Comparison of ENCODE assay signal across 27 mouse cellular contexts in genomic region chr11:64542335-64542734, GRCm38 (mm10).
DNase-seq lines count a peak whose midpoint lies in the region; ATAC-seq lines count a peak whose summit lies in the region.
"Had no signal": no experiment of that assay in that cellular context is flagged by ENCODE, and none has a peak within 500 bp of the region (broad histone marks: within the 10 kb centered on the region; RNA-seq: fewer than 3 reads in every experiment).

No protein-coding gene starts in this region.

- ATAC-seq in intestine, embryonic 16.5 days = peak; percentile 98
- peak; percentile 51; the same call in 1 of the 2 replicates for ATAC-seq in liver, embryonic 11.5 days (replicated peaks; ENCODE audit: low FRiP score)
- peak; percentile 56 for ATAC-seq in stomach, embryonic 14.5 days (ENCODE audit: insufficient number of reproducible peaks, insufficient read depth, low FRiP score, low read depth)
- ATAC-seq in hindbrain, embryonic 14.5 days (ENCODE audit: low FRiP score) = no peak
- ATAC-seq in megakaryocyte progenitor cell, adult 5-6 weeks (replicated peaks; ENCODE audit: poor library complexity) = no peak
- ATAC-seq: forebrain, embryonic 16.5 days; inflammation-experienced regulatory T-cells, adult 6 months; midbrain, embryonic 13.5 days had no signal

- peaks cover 19% of the 10 kb centered on the region for H3K27me3 ChIP-seq in embryonic facial prominence, embryonic 10.5 days (replicated peaks; ENCODE audit: low read depth, poor library complexity, severe bottlenecking)
- no peaks in the 10 kb centered on the region for H3K27me3 ChIP-seq in intestine, embryonic 16.5 days (replicated peaks; ENCODE audit: control insufficient read depth, insufficient read depth, low read length)
- no peaks in the 10 kb centered on the region; the same call in 1 of the 2 replicates for H3K27me3 ChIP-seq in liver, embryonic 11.5 days (replicated peaks; ENCODE audit: control insufficient read depth, insufficient read depth, low read length)
- H3K27me3 ChIP-seq in stomach, embryonic 14.5 days (ENCODE audit: control insufficient read depth, insufficient read depth, low read length) = no peaks in the 10 kb centered on the region
- H3K27me3 ChIP-seq in hindbrain, embryonic 14.5 days (ENCODE audit: control insufficient read depth, insufficient read depth, low read length) = no peaks in the 10 kb centered on the region
- H3K27me3 ChIP-seq: hindbrain, embryonic 12.5 days; liver, embryonic 13.5 days had no signal

- no peak overlapping the region; the same call in 1 of the 2 replicates for H3K27ac ChIP-seq in embryonic facial prominence, embryonic 10.5 days (replicated peaks)
- no peak overlapping the region for H3K27ac ChIP-seq in intestine, embryonic 16.5 days (ENCODE audit: low read length)
- H3K27ac ChIP-seq in liver, embryonic 11.5 days (ENCODE audit: low read depth, low read length) = no peak overlapping the region
- no peak overlapping the region for H3K27ac ChIP-seq in stomach, embryonic 14.5 days (ENCODE audit: low read length)
- H3K27ac ChIP-seq in hindbrain, embryonic 14.5 days = no peak overlapping the region
- H3K27ac ChIP-seq: embryonic facial prominence, embryonic 15.5 days; forebrain, embryonic 10.5 days; heart, adult 2 months; hindbrain, embryonic 12.5 days; kidney, embryonic 15.5 days; left cerebral cortex, adult 2 months; liver, embryonic 13.5 days; midbrain, embryonic 13.5 days had no signal

- H3K4me1 ChIP-seq in embryonic facial prominence, embryonic 10.5 days = peaks cover 40% of the 10 kb centered on the region
- H3K4me1 ChIP-seq in intestine, embryonic 16.5 days (ENCODE audit: control insufficient read depth, insufficient read depth, low read length) = 0 out of 2 replicates have a peak, but pooled peaks cover 8% of the 10 kb centered on the region
- 0 out of 2 replicates have a peak, but pooled peaks cover 2% of the 10 kb centered on the region for H3K4me1 ChIP-seq in liver, embryonic 11.5 days (replicated peaks; ENCODE audit: control insufficient read depth, insufficient read depth, low read length)
- peaks cover 10% of the 10 kb centered on the region; the same call in 1 of the 2 replicates for H3K4me1 ChIP-seq in stomach, embryonic 14.5 days (ENCODE audit: control insufficient read depth, insufficient read depth, low read length)
- no peaks in the 10 kb centered on the region for H3K4me1 ChIP-seq in hindbrain, embryonic 14.5 days (replicated peaks; ENCODE audit: control insufficient read depth, insufficient read depth, low read length)
- H3K4me1 ChIP-seq: liver, embryonic 13.5 days; midbrain, embryonic 13.5 days had no signal

- H3K9me3 ChIP-seq in embryonic facial prominence, embryonic 10.5 days = no peaks in the 10 kb centered on the region
- no peaks in the 10 kb centered on the region for H3K9me3 ChIP-seq in intestine, embryonic 16.5 days (ENCODE audit: control insufficient read depth, low read length)
- no peaks in the 10 kb centered on the region for H3K9me3 ChIP-seq in liver, embryonic 11.5 days (ENCODE audit: control insufficient read depth, low read length)
- H3K9me3 ChIP-seq in stomach, embryonic 14.5 days (ENCODE audit: control insufficient read depth, low read depth, low read length) = no peaks in the 10 kb centered on the region
- H3K9me3 ChIP-seq in hindbrain, embryonic 14.5 days (ENCODE audit: control insufficient read depth, low read length) = no peaks in the 10 kb centered on the region
- H3K9me3 ChIP-seq: embryonic facial prominence, embryonic 15.5 days; forebrain, embryonic 10.5 days; hindbrain, embryonic 12.5 days; kidney, embryonic 15.5 days; liver, embryonic 13.5 days; midbrain, embryonic 13.5 days had no signal

- WGBS in embryonic facial prominence, embryonic 10.5 days = 62% methylated on average over 6 of the region's 6 CpGs
- WGBS in intestine, embryonic 16.5 days = 32% methylated on average over 6 of the region's 6 CpGs
- WGBS in liver, embryonic 11.5 days = 50% methylated on average over 6 of the region's 6 CpGs
- whole genome bisulfite sequencing in stomach, embryonic 14.5 days = 37% methylated on average over 6 of the region's 6 CpGs
- 48% methylated on average over 6 of the region's 6 CpGs for WGBS in hindbrain, embryonic 14.5 days

- DNase-seq in embryonic facial prominence, embryonic 10.5 days (ENCODE audit: low spot score) = peak; percentile 21
- DNase-seq in liver, embryonic 11.5 days (ENCODE audit: low spot score) = no peak
- DNase-seq in hindbrain, embryonic 14.5 days (ENCODE audit: low spot score) = no peak
- DNase-seq in cerebellum, adult 11-12 months = no peak
- DNase-seq in right cerebral cortex, adult 2 months (ENCODE audit: low spot score in 2 of 2) = no peak
- DNase-seq: adrenal gland, postnatal 10 days; cerebellum, adult 9-10 months; gastrocnemius, postnatal 14 days; heart, adult 2 months; kidney, postnatal 4 days; liver, embryonic 13.5 days; lung, postnatal 14 days; right cerebral cortex, postnatal 14 days; spleen, adult 18-20 months; thymus, adult 18-20 months; thymus, postnatal 4 days had no signal

- H3K36me3 ChIP-seq in embryonic facial prominence, embryonic 10.5 days (replicated peaks) = no peaks in the 10 kb centered on the region
- no peaks in the 10 kb centered on the region for H3K36me3 ChIP-seq in intestine, embryonic 16.5 days (ENCODE audit: control insufficient read depth, insufficient read depth, low read length)
- H3K36me3 ChIP-seq in liver, embryonic 11.5 days (ENCODE audit: control insufficient read depth, insufficient read depth, low read length) = no peaks in the 10 kb centered on the region
- no peaks in the 10 kb centered on the region for H3K36me3 ChIP-seq in stomach, embryonic 14.5 days (ENCODE audit: control insufficient read depth, insufficient read depth, low read length)
- H3K36me3 ChIP-seq in hindbrain, embryonic 14.5 days (replicated peaks; ENCODE audit: control insufficient read depth, insufficient read depth) = no peaks in the 10 kb centered on the region
- H3K36me3 ChIP-seq: embryonic facial prominence, embryonic 15.5 days; forebrain, embryonic 10.5 days; hindbrain, embryonic 12.5 days; kidney, embryonic 15.5 days; liver, embryonic 13.5 days; midbrain, embryonic 13.5 days had no signal

- no peak overlapping the region for H3K4me3 ChIP-seq in embryonic facial prominence, embryonic 10.5 days
- H3K4me3 ChIP-seq in intestine, embryonic 16.5 days (ENCODE audit: low read length) = no peak overlapping the region
- H3K4me3 ChIP-seq in liver, embryonic 11.5 days (ENCODE audit: low read depth, low read length) = no peak overlapping the region
- H3K4me3 ChIP-seq in stomach, embryonic 14.5 days (ENCODE audit: low read depth, low read length) = no peak overlapping the region
- H3K4me3 ChIP-seq in hindbrain, embryonic 14.5 days (replicated peaks; ENCODE audit: low read length) = no peak overlapping the region
- H3K4me3 ChIP-seq: embryonic facial prominence, embryonic 15.5 days; forebrain, embryonic 10.5 days; heart, adult 2 months; hindbrain, embryonic 12.5 days; kidney, embryonic 15.5 days; left cerebral cortex, adult 2 months; liver, embryonic 13.5 days; midbrain, embryonic 13.5 days had no signal

- no peak overlapping the region for H3K4me2 ChIP-seq in intestine, embryonic 16.5 days (ENCODE audit: low read depth, low read length)
- no peak overlapping the region for H3K4me2 ChIP-seq in liver, embryonic 11.5 days
- no peak overlapping the region for H3K4me2 ChIP-seq in stomach, embryonic 14.5 days (replicated peaks; ENCODE audit: low read depth, low read length)
- no peak overlapping the region for H3K4me2 ChIP-seq in hindbrain, embryonic 14.5 days (replicated peaks)
- H3K4me2 ChIP-seq: embryonic facial prominence, embryonic 15.5 days; hindbrain, embryonic 12.5 days; kidney, embryonic 15.5 days; liver, embryonic 13.5 days; midbrain, embryonic 13.5 days had no signal

- no peak overlapping the region for H3K9ac ChIP-seq in intestine, embryonic 16.5 days (ENCODE audit: low read depth, low read length)
- H3K9ac ChIP-seq in liver, embryonic 11.5 days (ENCODE audit: low read depth, low read length) = no peak overlapping the region
- no peak overlapping the region for H3K9ac ChIP-seq in stomach, embryonic 14.5 days (replicated peaks; ENCODE audit: low read depth, low read length)
- no peak overlapping the region for H3K9ac ChIP-seq in hindbrain, embryonic 14.5 days
- H3K9ac ChIP-seq: embryonic facial prominence, embryonic 15.5 days; hindbrain, embryonic 12.5 days; kidney, embryonic 15.5 days; liver, embryonic 13.5 days; midbrain, embryonic 13.5 days had no signal

Comparison
In these comparisons a context has a peak if more than half of its experiments do, and no peak if none do; other contexts are left out.
1. ATAC-seq: peak in intestine, embryonic 16.5 days (single experiment), liver, embryonic 11.5 days (single experiment) and stomach, embryonic 14.5 days (single experiment); none in hindbrain, embryonic 14.5 days (single experiment) and megakaryocyte progenitor cell, adult 5-6 weeks (single experiment).